8 mouse cellular contexts compared by ENCODE assay signal in genomic region chr14:60264990-60265876, GRCm38 (mm10). TPM values are rescaled to one million over a fixed set of nuclear protein-coding genes. Genes with fewer than 3 reads are reported as not detected.
DNase-seq lines count a peak whose midpoint lies in the region; ATAC-seq and TF ChIP-seq lines count a peak whose summit lies in the region.

Gene Mtmr6 (plus strand): TSS chr14:60265228.

- H3K9me3 ChIP-seq in ES-Bruce4 (replicated peaks; ENCODE audit: control insufficient read depth, insufficient read depth, low read length, poor library complexity, severe bottlenecking), result no peaks in the 10 kb centered on the region
- H3K9me3 ChIP-seq in forebrain, embryonic 13.5 days (replicated peaks), result no peaks in the 10 kb centered on the region
- no peaks in the 10 kb centered on the region for H3K9me3 ChIP-seq in liver, postnatal 0 days (ENCODE audit: low read length)
- no peaks in the 10 kb centered on the region for H3K9me3 ChIP-seq in neural tube, embryonic 14.5 days (ENCODE audit: control insufficient read depth, low read length)

- H3K4me1 ChIP-seq in ES-Bruce4 (ENCODE audit: control insufficient read depth, insufficient read depth, low read length), result no peaks in the 10 kb centered on the region
- peaks cover 17% of the 10 kb centered on the region for H3K4me1 ChIP-seq in forebrain, embryonic 13.5 days
- H3K4me1 ChIP-seq in liver, postnatal 0 days (ENCODE audit: insufficient read depth), result peaks cover 9% of the 10 kb centered on the region
- H3K4me1 ChIP-seq in neural tube, embryonic 14.5 days (ENCODE audit: control insufficient read depth, insufficient read depth, low read length), result peaks cover 8% of the 10 kb centered on the region

- H3K9ac ChIP-seq in ES-Bruce4 (ENCODE audit: low read depth, poor library complexity, severe bottlenecking), result peak within 1 kb of the TSS; percentile 62
- peak within 1 kb of the TSS; percentile 84 for H3K9ac ChIP-seq in forebrain, embryonic 13.5 days
- H3K9ac ChIP-seq in liver, postnatal 0 days (replicated peaks), result peak within 1 kb of the TSS; percentile 79
- H3K9ac ChIP-seq in neural tube, embryonic 14.5 days (replicated peaks; ENCODE audit: low read depth, low read length), result peak within 1 kb of the TSS; percentile 80

- peak; percentile 96 to 97 for DNase-seq in heart, postnatal 10 days
- DNase-seq in large intestine, adult 2 months (ENCODE audit: low read depth, low spot score), result peak; percentile 97
- peak; percentile 97 for DNase-seq in liver, postnatal 0 days
- DNase-seq in testis, postnatal 10 days (ENCODE audit: low spot score), result peak; percentile 91

- H3K4me2 ChIP-seq in forebrain, embryonic 13.5 days, result peak within 1 kb of the TSS; percentile 72
- peak within 1 kb of the TSS; percentile 79 for H3K4me2 ChIP-seq in liver, postnatal 0 days (ENCODE audit: low read depth, low read length)
- peak within 1 kb of the TSS; percentile 76 for H3K4me2 ChIP-seq in neural tube, embryonic 14.5 days (ENCODE audit: low read depth, low read length)

- WGBS in forebrain, embryonic 13.5 days, result under 1% methylated on average over 51 of the region's 51 CpGs
- under 1% methylated on average over 51 of the region's 51 CpGs for WGBS in large intestine, adult 2 months
- 2% methylated on average over 51 of the region's 51 CpGs for WGBS in liver, postnatal 0 days (ENCODE audit: insufficient replicate concordance)
- WGBS in neural tube, embryonic 14.5 days, result under 1% methylated on average over 50 of the region's 51 CpGs

- intact Hi-C loops in heart, postnatal 10 days (cut with DNase I), result no loop called here

- ATAC-seq in cerebellum, adult (ENCODE audit: insufficient number of reproducible peaks, low FRiP score, low TSS enrichment), result peak; percentile 99
- ATAC-seq in forebrain, embryonic 13.5 days, result peak; percentile 100
- ATAC-seq in liver, postnatal 0 days, result peak; percentile 100
- ATAC-seq in neural tube, embryonic 14.5 days (ENCODE audit: low read depth), result peak; percentile 99

- TF ChIP-seq CTCF in ES-Bruce4 (IDR thresholded peaks at IDR 0.05; ENCODE audit: low read depth, low read length), result peak; percentile 81
- peak; percentile 99 for TF ChIP-seq CTCF in liver, postnatal 0 days (IDR thresholded peaks at IDR 0.05; ENCODE audit: low read depth)

- no peaks in the 10 kb centered on the region for H3K27me3 ChIP-seq in ES-Bruce4 (ENCODE audit: control insufficient read depth, insufficient read depth, low read length, poor library complexity, severe bottlenecking)
- H3K27me3 ChIP-seq in forebrain, embryonic 13.5 days, result no peaks in the 10 kb centered on the region
- no peaks in the 10 kb centered on the region for H3K27me3 ChIP-seq in liver, postnatal 0 days (ENCODE audit: insufficient read depth, low read length)
- no peaks in the 10 kb centered on the region for H3K27me3 ChIP-seq in neural tube, embryonic 14.5 days (ENCODE audit: control insufficient read depth, insufficient read depth, low read length)

- peak within 1 kb of the TSS; percentile 76 for H3K4me3 ChIP-seq in ES-Bruce4 (ENCODE audit: low read depth, low read length)
- H3K4me3 ChIP-seq in forebrain, embryonic 13.5 days, result peak within 1 kb of the TSS; percentile 72
- peak within 1 kb of the TSS; percentile 76 for H3K4me3 ChIP-seq in liver, postnatal 0 days (ENCODE audit: low read depth, low read length)
- H3K4me3 ChIP-seq in neural tube, embryonic 14.5 days (ENCODE audit: low read depth, low read length), result peak within 1 kb of the TSS; percentile 71

- H3K27ac ChIP-seq in ES-Bruce4 (ENCODE audit: insufficient read depth, low read length), result no peak within 1 kb of the TSS
- peak within 1 kb of the TSS; percentile 77 for H3K27ac ChIP-seq in forebrain, embryonic 13.5 days
- peak within 1 kb of the TSS; percentile 84 for H3K27ac ChIP-seq in liver, postnatal 0 days (ENCODE audit: low read depth)
- H3K27ac ChIP-seq in neural tube, embryonic 14.5 days (ENCODE audit: low read depth, low read length), result peak within 1 kb of the TSS; percentile 78; the same call in 1 of the 2 replicates

- TF ChIP-seq POLR2A in ES-Bruce4 (IDR thresholded peaks at IDR 0.05; ENCODE audit: insufficient read depth, low read length), result no peak

- 0 out of 2 replicates have a peak, but pooled peaks have one; percentile 28 for TF ChIP-seq EP300 in ES-Bruce4 (IDR thresholded peaks at IDR 0.05; ENCODE audit: insufficient read depth, low read depth, low read length)
- 0 out of 2 replicates have a peak, but pooled peaks have one; percentile 6 for TF ChIP-seq EP300 in liver, postnatal 0 days (IDR thresholded peaks at IDR 0.05; ENCODE audit: low read depth)

- H3K36me3 ChIP-seq in ES-Bruce4 (ENCODE audit: control insufficient read depth, insufficient read depth, low read length, poor library complexity, severe bottlenecking), result no peaks in the 10 kb centered on the region
- H3K36me3 ChIP-seq in forebrain, embryonic 13.5 days (ENCODE audit: poor library complexity, severe bottlenecking), result no peaks in the 10 kb centered on the region
- no peaks in the 10 kb centered on the region for H3K36me3 ChIP-seq in liver, postnatal 0 days (replicated peaks; ENCODE audit: insufficient read depth, low read length)
- no peaks in the 10 kb centered on the region for H3K36me3 ChIP-seq in neural tube, embryonic 14.5 days (ENCODE audit: control insufficient read depth, insufficient read depth, low read length)

RNA-seq across cellular contexts. Expression of gene Mtmr6, which starts in this region (rescaled TPM):
- polyA plus RNA-seq in ES-Bruce4 (2011; ENCODE audit: insufficient read depth, insufficient read length, low read depth, missing spikeins), result 36.6 and 45.0 TPM in 2 replicates
- 54.7 and 60.7 TPM in 2 replicates for polyA plus RNA-seq in forebrain, embryonic 13.5 days (2015; fragmentation: Nextera tagmentation; extraction: Ambion mirVana)
- 10 to 100 TPM; 31.7 to 32.0 TPM for total RNA-seq in heart, postnatal 10 days (2021)
- polyA plus RNA-seq in large intestine, adult 2 months (2012; rRNA removed), result 10.1 and 16.9 TPM in 2 replicates
- polyA plus RNA-seq in liver, postnatal 0 days (2015; fragmentation: Nextera tagmentation; extraction: Ambion mirVana), result 8.8 and 9.4 TPM in 2 replicates
- polyA plus RNA-seq in neural tube, embryonic 14.5 days (2014; fragmentation: Nextera tagmentation; extraction: Ambion mirVana), result 57.9 and 79.3 TPM in 2 replicates
